Mouse (Mus musculus): ENCODE measurements around the gene Myo3b. TPM values are rescaled to one million over a fixed set of nuclear protein-coding genes. Genes with fewer than 3 reads are reported as not detected.

The Myo3b gene
- polyA plus RNA-seq, 1 experiment from 2014 or later = 0.12 TPM

DNA sequence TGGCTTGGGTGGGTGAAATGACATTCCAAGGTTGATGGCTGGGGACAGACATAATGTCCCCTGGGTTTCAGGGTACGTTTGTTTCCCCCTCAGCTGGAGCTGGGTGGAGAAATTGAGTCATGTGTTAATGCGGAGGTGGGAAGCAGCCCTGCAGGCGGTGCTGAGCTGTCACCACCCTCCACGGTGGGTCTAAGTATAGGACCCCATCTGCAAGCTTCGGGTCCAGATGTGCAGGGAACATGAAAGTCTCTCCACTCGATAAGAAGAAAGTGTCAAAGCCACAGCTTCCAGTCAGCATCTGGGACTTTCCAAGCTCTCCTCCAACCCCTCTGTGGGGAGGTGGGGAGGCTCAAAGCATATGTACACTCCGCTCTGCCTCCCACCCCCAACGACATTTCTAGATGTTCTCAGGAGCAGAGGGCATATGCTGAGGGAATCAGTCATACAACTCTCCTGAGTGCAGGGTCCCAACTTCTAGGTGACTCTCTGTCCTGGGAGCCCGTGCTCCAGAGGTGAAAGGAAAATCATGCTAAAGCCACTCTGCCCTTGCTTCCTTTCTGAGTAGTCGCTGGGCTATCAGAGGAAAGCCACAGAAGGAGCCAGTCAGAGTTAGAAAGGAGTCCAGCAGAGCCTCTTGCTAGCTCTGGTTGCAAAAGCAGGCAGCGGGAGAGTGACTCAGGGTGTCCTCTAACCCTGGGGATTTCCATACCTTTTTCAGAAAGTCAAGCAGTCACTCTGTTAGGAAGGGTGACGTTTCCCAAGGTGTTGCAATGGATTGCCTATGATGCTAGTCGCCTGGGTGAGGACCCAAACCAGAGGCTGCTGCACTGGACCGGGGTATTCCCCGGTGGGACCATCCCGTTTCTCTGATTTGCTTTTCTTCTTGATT, 79.7 kb downstream of the Myo3b start:
- ATAC-seq (ENCODE audit: low FRiP score) = no peak

GRCm38 (mm10) chr2:70119265-70119663, 80.3 kb downstream of the Myo3b start:
- Histone ChIP-seq H3K9me3 (replicated peaks) (no peaks in the 10 kb centered on the region), H3K9ac (no peak overlapping the region), H3K4me2 (replicated peaks) (no peak overlapping the region), H3K36me3 (no peaks in the 10 kb centered on the region), H3K4me3 (no peak overlapping the region), H3K27ac (no peak overlapping the region), H3K27me3 (0 out of 2 replicates have a peak, but pooled peaks cover 6% of the 10 kb centered on the region), H3K4me1 (peaks cover 5% of the 10 kb centered on the region; the same call in 1 of the 2 replicates)
- ATAC-seq (ENCODE audit: low FRiP score) = no peak
- WGBS = 97% methylated on average over 2 of the region's 2 CpGs

More for the DNA sequence above, 79.7 kb downstream of the Myo3b start:
- H3K36me3 ChIP-seq = no peaks in the 10 kb centered on the region
- H3K27ac ChIP-seq = no peak overlapping the region
- 55% methylated on average over 16 of the region's 16 CpGs for WGBS
- no peaks in the 10 kb centered on the region for H3K9me3 ChIP-seq (replicated peaks)
- peaks cover 8% of the 10 kb centered on the region for H3K4me1 ChIP-seq
- H3K9ac ChIP-seq = no peak overlapping the region
- 0 out of 2 replicates have a peak, but pooled peaks cover 6% of the 10 kb centered on the region for H3K27me3 ChIP-seq
- no peak overlapping the region for H3K4me3 ChIP-seq
- H3K4me2 ChIP-seq (replicated peaks) = no peak overlapping the region

- WGBS = 73% methylated on average over 10 of the region's 10 CpGs
- Histone ChIP-seq H3K4me3 (no peak overlapping the region), H3K27ac (peak overlapping the region; percentile 30; the same call in 1 of the 2 replicates), H3K36me3 (no peaks in the 10 kb centered on the region), H3K4me1 (peaks cover 20% of the 10 kb centered on the region), H3K27me3 (no peaks in the 10 kb centered on the region), H3K4me2 (replicated peaks) (peak overlapping the region; percentile 45), H3K9ac (no peak overlapping the region), H3K9me3 (replicated peaks) (no peaks in the 10 kb centered on the region)
- peak; percentile 27; the same call in 1 of the 2 replicates for ATAC-seq (ENCODE audit: low FRiP score)
Observed at GRCm38 (mm10) chr2:70126330-70126729, 87.4 kb downstream of the Myo3b start.

DNA sequence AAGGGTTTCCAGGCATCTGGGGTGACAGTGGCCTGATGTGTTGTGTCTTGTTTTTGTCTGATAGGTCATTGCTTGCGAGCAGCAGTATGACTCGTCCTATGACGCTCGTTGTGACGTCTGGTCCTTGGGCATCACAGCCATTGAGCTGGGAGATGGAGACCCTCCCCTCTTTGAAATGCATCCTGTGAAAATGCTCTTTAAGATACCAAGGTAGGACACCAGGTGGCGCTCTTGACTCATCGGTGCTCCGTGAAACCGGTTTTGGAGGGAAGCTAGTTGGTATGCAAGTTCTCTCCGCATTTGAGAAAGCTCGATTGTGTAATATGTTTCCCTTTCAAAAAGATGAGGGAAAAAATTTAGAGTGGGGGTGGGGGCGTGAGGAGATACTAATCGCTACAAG, 87.9 kb downstream of the Myo3b start:
- Histone ChIP-seq H3K27ac (peak overlapping the region; percentile 30; the same call in 1 of the 2 replicates), H3K4me3 (no peak overlapping the region), H3K9me3 (replicated peaks) (no peaks in the 10 kb centered on the region), H3K4me1 (peaks cover 20% of the 10 kb centered on the region), H3K9ac (no peak overlapping the region), H3K27me3 (no peaks in the 10 kb centered on the region), H3K4me2 (replicated peaks) (peak overlapping the region; percentile 45), H3K36me3 (no peaks in the 10 kb centered on the region)
- ATAC-seq (ENCODE audit: low FRiP score) = peak; percentile 89
- 1% methylated on average over 13 of the region's 13 CpGs for WGBS

DNA sequence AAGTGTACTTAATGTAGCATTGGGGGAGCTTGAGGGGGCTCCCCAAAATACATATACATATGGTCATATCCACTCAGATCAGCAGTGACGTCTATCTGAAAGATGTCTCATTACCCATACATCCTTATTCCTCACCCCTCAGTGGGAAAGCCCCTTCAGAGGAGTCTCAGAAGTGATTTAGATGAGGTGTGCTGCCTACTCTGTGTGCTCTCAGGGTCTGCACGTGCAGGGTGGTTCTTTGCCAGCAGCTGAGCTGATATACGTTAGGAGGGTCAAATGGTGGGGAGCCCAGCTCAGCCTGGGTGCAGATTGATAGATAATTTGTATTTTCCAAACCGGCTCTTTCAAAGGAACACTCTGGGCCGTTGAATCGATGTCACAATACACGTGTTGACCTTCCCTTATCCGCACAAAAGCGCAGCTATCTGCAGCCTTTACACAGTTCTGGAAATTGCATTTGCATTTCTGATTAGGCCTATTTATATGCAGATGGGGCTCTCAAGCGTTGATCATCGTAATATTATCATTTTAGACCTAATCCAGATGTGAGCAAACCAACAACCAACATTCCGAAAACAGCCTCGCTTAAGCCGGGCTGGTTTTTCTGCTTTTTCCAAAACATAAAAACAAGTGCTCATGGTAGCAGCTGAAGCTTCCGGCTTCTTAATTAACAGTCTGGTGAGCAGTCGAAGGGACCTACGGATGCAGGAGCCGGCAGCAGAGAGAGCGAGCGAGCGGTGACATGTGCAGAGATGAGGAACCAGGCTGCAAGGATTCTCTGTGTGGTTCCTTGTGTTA, 88.6 kb downstream of the Myo3b start:
- 9% methylated on average over 21 of the region's 21 CpGs for WGBS
- peak overlapping the region; percentile 45 for H3K4me2 ChIP-seq (replicated peaks)
- H3K27ac ChIP-seq = peak overlapping the region; percentile 77
- peaks cover under 1% of the 10 kb centered on the region; the same call in 1 of the 2 replicates for H3K27me3 ChIP-seq
- peaks cover 20% of the 10 kb centered on the region for H3K4me1 ChIP-seq
- no peaks in the 10 kb centered on the region for H3K9me3 ChIP-seq (replicated peaks)
- peak; percentile 78 for ATAC-seq (ENCODE audit: low FRiP score)
- H3K36me3 ChIP-seq = no peaks in the 10 kb centered on the region
- no peak overlapping the region for H3K9ac ChIP-seq
- peak overlapping the region; percentile 18 for H3K4me3 ChIP-seq

- H3K4me1 ChIP-seq = peaks cover 20% of the 10 kb centered on the region
- H3K9ac ChIP-seq = no peak overlapping the region
- no peak overlapping the region for H3K4me3 ChIP-seq
- H3K27ac ChIP-seq = peak overlapping the region; percentile 12; the same call in 1 of the 2 replicates
- 79% methylated on average over 6 of the region's 6 CpGs for WGBS
- no peaks in the 10 kb centered on the region for H3K9me3 ChIP-seq (replicated peaks)
- no peak for ATAC-seq (ENCODE audit: low FRiP score)
- no peak overlapping the region for H3K4me2 ChIP-seq (replicated peaks)
- H3K27me3 ChIP-seq = peaks cover 2% of the 10 kb centered on the region; the same call in 1 of the 2 replicates
- H3K36me3 ChIP-seq = no peaks in the 10 kb centered on the region
Observed at GRCm38 (mm10) chr2:70128590-70128989, 89.7 kb downstream of the Myo3b start.

GRCm38 (mm10) chr2:70129566-70129965, 90.6 kb downstream of the Myo3b start:
- no peak for ATAC-seq (ENCODE audit: low FRiP score)
- Histone ChIP-seq H3K9me3 (replicated peaks) (no peaks in the 10 kb centered on the region), H3K27ac (no peak overlapping the region), H3K9ac (no peak overlapping the region), H3K36me3 (no peaks in the 10 kb centered on the region), H3K4me2 (replicated peaks) (no peak overlapping the region), H3K27me3 (peaks cover 2% of the 10 kb centered on the region; the same call in 1 of the 2 replicates), H3K4me3 (no peak overlapping the region), H3K4me1 (peaks cover 20% of the 10 kb centered on the region)
- 57% methylated on average over 3 of the region's 3 CpGs for whole genome bisulfite sequencing

DNA sequence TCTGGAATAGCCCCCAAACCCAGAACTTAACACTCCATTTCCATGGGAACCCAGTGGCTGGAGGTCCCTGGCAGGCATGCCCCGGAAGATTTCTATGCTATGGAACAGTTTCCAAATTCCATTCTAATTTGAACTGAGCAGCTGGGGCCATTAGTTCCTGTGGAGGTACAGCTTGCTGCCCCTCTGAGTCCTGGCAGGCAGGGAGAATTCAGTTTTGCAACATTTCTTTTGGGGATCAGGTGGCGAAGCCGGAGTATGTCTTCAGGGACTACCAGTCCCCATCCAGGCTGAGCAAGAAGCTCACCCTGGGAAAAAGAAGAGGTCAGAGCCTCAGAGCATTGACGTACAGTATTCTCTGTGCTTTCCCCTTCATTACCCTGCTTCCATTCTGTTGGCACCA, 94.4 kb downstream of the Myo3b start:
- Histone ChIP-seq H3K4me1 (peaks cover 5% of the 10 kb centered on the region), H3K36me3 (no peaks in the 10 kb centered on the region), H3K27ac (0 out of 2 replicates have a peak overlapping the region, but pooled peaks have one; percentile 17), H3K4me2 (replicated peaks) (no peak overlapping the region), H3K9me3 (replicated peaks) (no peaks in the 10 kb centered on the region), H3K9ac (no peak overlapping the region), H3K27me3 (peaks cover 2% of the 10 kb centered on the region; the same call in 1 of the 2 replicates), H3K4me3 (no peak overlapping the region)
- WGBS = 64% methylated on average over 4 of the region's 4 CpGs
- no peak for ATAC-seq (ENCODE audit: low FRiP score)

GRCm38 (mm10) chr2:70137226-70137998, 98.5 kb downstream of the Myo3b start:
- Histone ChIP-seq H3K27ac (no peak overlapping the region), H3K4me2 (replicated peaks) (no peak overlapping the region), H3K4me3 (no peak overlapping the region), H3K36me3 (no peaks in the 10 kb centered on the region), H3K4me1 (no peaks in the 10 kb centered on the region; the same call in 1 of the 2 replicates), H3K9ac (no peak overlapping the region), H3K9me3 (replicated peaks) (no peaks in the 10 kb centered on the region), H3K27me3 (peaks cover 2% of the 10 kb centered on the region; the same call in 1 of the 2 replicates)
- ATAC-seq (ENCODE audit: low FRiP score) = no peak
- WGBS = 89% methylated on average over 4 of the region's 4 CpGs

- no peaks in the 10 kb centered on the region for H3K27me3 ChIP-seq
- no peak overlapping the region for H3K4me2 ChIP-seq (replicated peaks)
- no peaks in the 10 kb centered on the region for H3K4me1 ChIP-seq
- no peak overlapping the region for H3K4me3 ChIP-seq
- H3K9ac ChIP-seq = no peak overlapping the region
- WGBS = 96% methylated on average over 4 of the region's 4 CpGs
- H3K9me3 ChIP-seq (replicated peaks) = no peaks in the 10 kb centered on the region
- no peaks in the 10 kb centered on the region for H3K36me3 ChIP-seq
- H3K27ac ChIP-seq = no peak overlapping the region
- no peak for ATAC-seq (ENCODE audit: low FRiP score)
Observed at GRCm38 (mm10) chr2:70143543-70144188, 104.7 kb downstream of the Myo3b start.

GRCm38 (mm10) chr2:70146993-70147581, 108.2 kb downstream of the Myo3b start:
- H3K4me1 ChIP-seq = no peaks in the 10 kb centered on the region
- H3K4me2 ChIP-seq (replicated peaks) = no peak overlapping the region
- H3K4me3 ChIP-seq = no peak overlapping the region
- H3K27me3 ChIP-seq = no peaks in the 10 kb centered on the region
- 51% methylated on average over 12 of the region's 12 CpGs for WGBS
- no peaks in the 10 kb centered on the region for H3K9me3 ChIP-seq (replicated peaks)
- H3K27ac ChIP-seq = no peak overlapping the region
- no peaks in the 10 kb centered on the region for H3K36me3 ChIP-seq
- no peak for ATAC-seq (ENCODE audit: low FRiP score)
- no peak overlapping the region for H3K9ac ChIP-seq

All from hindbrain, embryonic 12.5 days (tissue).